Mouse (Mus musculus) MEL (cell line): Measurements from ENCODE around the gene Zpr1. TPM values are rescaled to one million over a fixed set of nuclear protein-coding genes. Genes with fewer than 3 reads are reported as not detected.

Experiments
- DNase-seq: peaks from one replicate; pipeline ENCODE4 v3.0.0; 2011; ENCODE audit warnings: low read depth, low spot score
- H3K27ac ChIP-seq: 2 replicates; pipeline ENCODE4 v1.5.1; 2012; ENCODE audit warnings: low read depth, mild to moderate bottlenecking, control low read depth, low read length, moderate library complexity; ENCODE audit not compliant: control insufficient read depth
- H3K27me3 ChIP-seq, 2 experiments: fragments of 150-350 bp in 1 of 2; sonication (generic) in 1 of 2; 2 replicates each; pipeline ENCODE4 v1.6.1; 2012; ENCODE audit warnings: low read length in 2 of 2, mild to moderate bottlenecking in 2 of 2, improper control_type of control experiment in 1 of 2, moderate library complexity in 1 of 2; ENCODE audit not compliant: insufficient read depth in 2 of 2, control insufficient read depth in 1 of 2
- H3K36me3 ChIP-seq, 2 experiments: 2 replicates each; pipeline ENCODE4 v1.6.1; 2012 to 2014; ENCODE audit warnings: low read length in 2 of 2, improper control_type of control experiment in 1 of 2, inconsistent platforms in 1 of 2, mild to moderate bottlenecking in 1 of 2; ENCODE audit not compliant: insufficient read depth in 2 of 2, control insufficient read depth in 1 of 2
- H3K4me1 ChIP-seq, 2 experiments: fragments of 150-350 bp in 1 of 2; sonication (generic) in 1 of 2; 2 replicates each; pipeline ENCODE4 v1.6.1; 2012; ENCODE audit warnings: low read length in 2 of 2, improper control_type of control experiment in 1 of 2, mild to moderate bottlenecking in 1 of 2; ENCODE audit not compliant: insufficient read depth in 2 of 2, control insufficient read depth in 1 of 2
- H3K4me3 ChIP-seq, 2 experiments: fragments of 150-350 bp in 1 of 2; sonication (generic) in 1 of 2; 2 replicates each; pipeline ENCODE4 v1.5.1; 2012; ENCODE audit warnings: low read depth in 2 of 2, low read length in 2 of 2, mild to moderate bottlenecking in 2 of 2, moderate library complexity in 2 of 2, control low read depth in 1 of 2, improper control_type of control experiment in 1 of 2; ENCODE audit not compliant: control insufficient read depth in 1 of 2, insufficient read depth in 1 of 2
- H3K79me2 ChIP-seq: 2 replicates; pipeline ENCODE4 v1.6.1; 2012; ENCODE audit warnings: mild to moderate bottlenecking, low read length, moderate library complexity; ENCODE audit not compliant: control insufficient read depth, poor library complexity, insufficient read depth
- H3K9ac ChIP-seq: 2 replicates; pipeline ENCODE4 v1.6.1; 2012; ENCODE audit warnings: low read depth, mild to moderate bottlenecking, control low read depth, low read length, moderate library complexity; ENCODE audit not compliant: control insufficient read depth, poor library complexity, severe bottlenecking
- H3K9me3 ChIP-seq: fragments of 150-350 bp; sonication (generic); replicated peaks from 2 replicates; pipeline ENCODE4 v1.6.1; 2012; ENCODE audit warnings: mild to moderate bottlenecking, low read length, improper control_type of control experiment, moderate library complexity; ENCODE audit not compliant: insufficient read depth
- CHD2 ChIP-seq: IDR thresholded peaks from 2 replicates; pipeline ENCODE4 v1.6.1; 2011; ENCODE audit warnings: low read length, improper control_type of control experiment
- KAT2A ChIP-seq: conservative IDR thresholded peaks from 2 replicates; pipeline ENCODE4 v1.6.1; 2012; ENCODE audit warnings: low read depth, low read length, improper control_type of control experiment, inconsistent platforms
- polyA plus RNA-seq, 2 experiments: library from polyadenylated mRNA; stranded (reverse) in 1 of 2; unstranded in 1 of 2; fragments of >175 nt in 1 of 2; fragments of >200 nt in 1 of 2; gene quantifications; 2 replicates each; pipeline versions ENCODE4 v1.2.1 to v1.2.4; 2012; ENCODE audit warnings: low replicate concordance in 2 of 2, low read depth in 1 of 2; ENCODE audit not compliant: insufficient read length in 2 of 2, insufficient read depth in 1 of 2, missing spikeins in 1 of 2
- total RNA-seq: library from RNA; depleted of rRNA; stranded (reverse); fragments of 300-350 nt; gene quantifications from 2 replicates; pipeline ENCODE4 v1.2.3, GENCODE M21; 2012; rRNA removed

Zpr1 gene
- total and polyA plus RNA-seq, 3 experiments, result 99.7 to 171 TPM; not detected in 1

DNA sequence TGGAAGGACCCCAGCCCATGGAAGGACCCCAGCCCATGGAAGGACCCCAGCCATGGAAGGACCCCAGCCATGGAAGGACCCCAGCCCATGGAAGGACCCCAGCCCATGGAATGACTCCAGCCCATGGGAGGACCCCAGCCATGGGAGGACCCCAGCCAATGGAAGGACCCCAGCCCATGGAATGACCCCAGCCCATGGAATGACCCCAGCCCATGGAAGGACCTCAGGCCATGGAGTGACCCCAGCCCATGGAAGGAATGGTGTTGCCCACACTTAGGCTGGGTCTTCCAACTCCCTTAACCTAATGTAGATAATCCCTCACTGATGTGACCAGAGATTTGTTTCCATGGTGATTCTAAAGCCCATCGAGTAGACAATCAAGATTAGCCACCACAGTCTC, 58.4 kb downstream of the Zpr1 start:
- H3K9me3 ChIP-seq, result no peaks in the 10 kb centered on the region
- H3K27me3 ChIP-seq, result no peaks in the 10 kb centered on the region; a peak in 2 of 4 replicates
- no peak for TF ChIP-seq KAT2A
- TF ChIP-seq CHD2, result no peak
- TF ChIP-seq, all 39 proteins: peak for 0
- no peaks in the 10 kb centered on the region for H3K36me3 ChIP-seq
- DNase-seq, result no peak
- H3K79me2 ChIP-seq, result no peaks in the 10 kb centered on the region
- H3K27ac ChIP-seq, result no peak overlapping the region
- H3K4me1 ChIP-seq, result no peaks in the 10 kb centered on the region
- H3K4me3 ChIP-seq, result no peak overlapping the region
- H3K9ac ChIP-seq, result no peak overlapping the region

Other genes starting within 250 kb of the Zpr1 start
- 1.8 and 4.0 TPM in 2 replicates for gene Apoa1, start 44.5 kb upstream of the Zpr1 start, total RNA-seq
- 10 to 100 TPM in 1 of 2 experiments, not detected in 1; 16.1 TPM for gene Apoa1, start 44.5 kb upstream of the Zpr1 start, polyA plus RNA-seq
- not detected in 2 replicates for gene Apoc3, start 37.4 kb upstream of the Zpr1 start, total RNA-seq
- not detected for gene Apoc3, start 37.4 kb upstream of the Zpr1 start, polyA plus RNA-seq
- not detected in 2 replicates for gene Apoa4, start 32.4 kb upstream of the Zpr1 start, total RNA-seq
- gene Apoa4, start 32.4 kb upstream of the Zpr1 start, polyA plus RNA-seq, result not detected
- gene Apoa5, start 4.4 kb upstream of the Zpr1 start, total RNA-seq, result not detected in 2 replicates
- under 1 TPM in 1 of 2 experiments, not detected in 1; 0.04 TPM for gene Apoa5, start 4.4 kb upstream of the Zpr1 start, polyA plus RNA-seq
- gene Bud13, start 9.9 kb downstream of the Zpr1 start, total RNA-seq, result 13.5 and 13.9 TPM in 2 replicates
- 10 to 100 TPM in 1 of 2 experiments, not detected in 1; 26.3 TPM for gene Bud13, start 9.9 kb downstream of the Zpr1 start, polyA plus RNA-seq
- gene 4931429L15Rik, start 46.9 kb downstream of the Zpr1 start, total RNA-seq, result not detected in 2 replicates
- not detected for gene 4931429L15Rik, start 46.9 kb downstream of the Zpr1 start, polyA plus RNA-seq